Mouse (Mus musculus) stomach, postnatal 0 days (tissue): Measurements from ENCODE around the gene Nemp1. TPM values are rescaled to one million over a fixed set of nuclear protein-coding genes. Genes with fewer than 3 reads are reported as not detected.

Source experiments
- ATAC-seq: fragments of 200-750 bp; cut with Nextera tagmentation; 2 replicates; pipeline ENCODE4 v1.8.0; 2017; ENCODE audit not compliant: low FRiP score, low TSS enrichment
- DNase-seq: peaks from one replicate; pipeline ENCODE4 v3.0.0-alpha.2; 2016; ENCODE audit warnings: low spot score
- H3K27ac ChIP-seq: fragments of 300-500 bp; sonication (generic); replicated peaks from 2 replicates; pipeline ENCODE4 v1.5.1; 2014; ENCODE audit warnings: mild to moderate bottlenecking, control low read depth
- H3K27me3 ChIP-seq: fragments of 300-500 bp; sonication (generic); 2 replicates; pipeline ENCODE4 v1.6.1; 2014; ENCODE audit warnings: low read length; ENCODE audit not compliant: control insufficient read depth, insufficient read depth
- H3K36me3 ChIP-seq: fragments of 300-500 bp; sonication (generic); 2 replicates; pipeline ENCODE4 v1.6.1; 2014; ENCODE audit warnings: low read length, mixed read lengths; ENCODE audit not compliant: control insufficient read depth, insufficient read depth
- H3K4me1 ChIP-seq: fragments of 300-500 bp; sonication (generic); replicated peaks from 2 replicates; pipeline ENCODE4 v1.6.1; 2014; ENCODE audit warnings: antibody characterized with exemption; ENCODE audit not compliant: control insufficient read depth, insufficient read depth
- H3K4me2 ChIP-seq: fragments of 300-500 bp; sonication (generic); replicated peaks from 2 replicates; pipeline ENCODE4 v1.6.1; 2014; ENCODE audit warnings: low read depth, mild to moderate bottlenecking, control low read depth, moderate library complexity
- H3K4me3 ChIP-seq: fragments of 300-500 bp; sonication (generic); 2 replicates; pipeline ENCODE4 v1.5.1; 2014; ENCODE audit warnings: low read depth, low read length, control low read depth
- H3K9ac ChIP-seq: fragments of 300-500 bp; sonication (generic); 2 replicates; pipeline ENCODE4 v1.6.1; 2014; ENCODE audit warnings: mild to moderate bottlenecking, low read length, control low read depth, mixed read lengths
- H3K9me3 ChIP-seq: fragments of 300-500 bp; sonication (generic); 2 replicates; pipeline ENCODE4 v1.6.1; 2016; ENCODE audit warnings: low read length; ENCODE audit not compliant: control insufficient read depth
- CTCF ChIP-seq: IDR thresholded peaks from 2 replicates; pipeline ENCODE4 v1.5.1; 2016; ENCODE audit warnings: antibody characterized with exemption, low read depth, mild to moderate bottlenecking, moderate library complexity
- EP300 ChIP-seq: optimal IDR thresholded peaks from 2 replicates; pipeline ENCODE3; 2016; ENCODE audit warnings: antibody characterized with exemption
- WGBS: fragments of 180-500 bp; shearing (Covaris S2); extraction: QIAGEN DNeasy Blood & Tissue Kit; methylation state at CpG from one replicate; pipeline ENCODE4 v1.1.7; 2014; 5-methylcytosine and 5-hydroxymethylcytosine counted together
- polyA plus RNA-seq: library from polyadenylated mRNA; unstranded; fragments of >200 nt; fragmentation: Nextera tagmentation; extraction: Ambion mirVana; gene quantifications from 2 replicates; pipeline ENCODE4 v1.2.1, GENCODE M21; 2015

Nemp1 gene
- polyA plus RNA-seq, result 4.1 and 4.5 TPM in 2 replicates

- Histone ChIP-seq H3K9me3 (no peaks in the 10 kb centered on the region), H3K36me3 (no peaks in the 10 kb centered on the region), H3K4me2 (peak within 1 kb of the TSS; percentile 84), H3K4me1 (peaks cover 20% of the 10 kb centered on the region), H3K27ac (peak within 1 kb of the TSS; percentile 98), H3K9ac (peak within 1 kb of the TSS; percentile 72), H3K4me3 (peak within 1 kb of the TSS; percentile 72), H3K27me3 (no peaks in the 10 kb centered on the region)
- 0 out of 2 replicates have a peak, but pooled peaks have one; percentile 11 for TF ChIP-seq CTCF
- no peak for TF ChIP-seq EP300
- peak; percentile 70 for ATAC-seq
- peak; percentile 85 for DNase-seq
- WGBS, result under 1% methylated on average over 48 of the region's 73 CpGs
These were observed at the start of gene Nemp1 for GRCm38 (mm10) chr10:127666501-127667268. TSS of gene Nemp1 (plus strand) at chr10:127666901.

- no peak overlapping the region for H3K9ac ChIP-seq
- peaks cover 29% of the 10 kb centered on the region for H3K4me1 ChIP-seq
- WGBS, result 41% methylated on average over 4 of the region's 4 CpGs
These were observed 49.4 kb upstream of the Nemp1 start for GRCm38 (mm10) chr10:127617294-127617693.

GRCm38 (mm10) chr10:127618173-127618572, 48.5 kb upstream of the Nemp1 start:
- 0 out of 2 replicates have a peak overlapping the region, but pooled peaks have one; percentile 8 for H3K4me3 ChIP-seq
- no peak for ATAC-seq
- peak overlapping the region; percentile 8; the same call in 1 of the 2 replicates for H3K9ac ChIP-seq
- TF ChIP-seq EP300, result no peak
- peak overlapping the region; percentile 97 for H3K4me2 ChIP-seq
- DNase-seq, result no peak
- H3K27ac ChIP-seq, result peak overlapping the region; percentile 91
- peaks cover 29% of the 10 kb centered on the region for H3K4me1 ChIP-seq
- no peaks in the 10 kb centered on the region for H3K9me3 ChIP-seq
- no peaks in the 10 kb centered on the region for H3K27me3 ChIP-seq
- WGBS, result 27% methylated on average over 6 of the region's 6 CpGs
- H3K36me3 ChIP-seq, result no peaks in the 10 kb centered on the region

More at GRCm38 (mm10) chr10:127617294-127617693, 49.4 kb upstream of the Nemp1 start:
- TF ChIP-seq CTCF, result no peak
- Histone ChIP-seq H3K27me3 (no peaks in the 10 kb centered on the region), H3K36me3 (no peaks in the 10 kb centered on the region), H3K4me2 (0 out of 2 replicates have a peak overlapping the region, but pooled peaks have one; percentile 17), H3K9me3 (no peaks in the 10 kb centered on the region), H3K27ac (peak overlapping the region; percentile 6; the same call in 1 of the 2 replicates), H3K4me3 (no peak overlapping the region)
- no peak for DNase-seq
- ATAC-seq, result no peak

GRCm38 (mm10) chr10:127619119-127619721, 47.5 kb upstream of the Nemp1 start:
- DNase-seq (peak; percentile 17), ATAC-seq (no peak)
- H3K36me3 ChIP-seq, result no peaks in the 10 kb centered on the region
- H3K9me3 ChIP-seq, result no peaks in the 10 kb centered on the region
- H3K27me3 ChIP-seq, result no peaks in the 10 kb centered on the region
- peak overlapping the region; percentile 82 for H3K9ac ChIP-seq
- peak overlapping the region; percentile 91 for H3K27ac ChIP-seq
- H3K4me3 ChIP-seq, result peak overlapping the region; percentile 71
- peak overlapping the region; percentile 97 for H3K4me2 ChIP-seq
- H3K4me1 ChIP-seq, result peaks cover 29% of the 10 kb centered on the region
- WGBS, result 17% methylated on average over 8 of the region's 8 CpGs
- TF ChIP-seq CTCF (no peak), EP300 (no peak)

GRCm38 (mm10) chr10:127619941-127620405, 46.7 kb upstream of the Nemp1 start:
- peak overlapping the region; percentile 97 for H3K4me2 ChIP-seq
- TF ChIP-seq CTCF, result no peak
- no peak for TF ChIP-seq EP300
- ATAC-seq (no peak), DNase-seq (peak; percentile 53)
- H3K9me3 ChIP-seq, result no peaks in the 10 kb centered on the region
- peak overlapping the region; percentile 82 for H3K9ac ChIP-seq
- H3K4me3 ChIP-seq, result peak overlapping the region; percentile 71
- H3K4me1 ChIP-seq, result peaks cover 29% of the 10 kb centered on the region
- H3K27me3 ChIP-seq, result no peaks in the 10 kb centered on the region
- 6% methylated on average over 12 of the region's 12 CpGs for WGBS
- H3K27ac ChIP-seq, result peak overlapping the region; percentile 91
- H3K36me3 ChIP-seq, result no peaks in the 10 kb centered on the region
